Mouse (Mus musculus): ENCODE measurements around the gene Tub. TPM values are rescaled to one million over a fixed set of nuclear protein-coding genes. Genes with fewer than 3 reads are reported as not detected.

Gene Tub
- polyA plus RNA-seq (2014; fragmentation: Nextera tagmentation; extraction: Ambion mirVana) = 39.3 and 47.4 TPM in 2 replicates

- DNase-seq (peak; percentile 96), ATAC-seq (ENCODE audit: low FRiP score, low TSS enrichment) (peak; percentile 79)
- peak within 1 kb of the TSS; percentile 76 for H3K27ac ChIP-seq (replicated peaks; ENCODE audit: low read depth, low read length)
- under 1% methylated on average over 44 of the region's 44 CpGs for WGBS
- H3K36me3 ChIP-seq (ENCODE audit: control insufficient read depth, insufficient read depth, low read length) = peaks cover 4% of the 10 kb centered on the region; the same call in 1 of the 2 replicates
- H3K9ac ChIP-seq (replicated peaks; ENCODE audit: low read length) = peak within 1 kb of the TSS; percentile 68
- peaks cover 13% of the 10 kb centered on the region for H3K27me3 ChIP-seq (ENCODE audit: control insufficient read depth, insufficient read depth, low read length)
- no peaks in the 10 kb centered on the region for H3K9me3 ChIP-seq (ENCODE audit: control insufficient read depth, low read length)
- peak within 1 kb of the TSS; percentile 91 for H3K4me2 ChIP-seq (ENCODE audit: low read length)
- peak within 1 kb of the TSS; percentile 65 for H3K4me3 ChIP-seq (replicated peaks; ENCODE audit: low read depth, low read length)
- no peaks in the 10 kb centered on the region for H3K4me1 ChIP-seq (ENCODE audit: control insufficient read depth, insufficient read depth, low read length)
These were observed at the start of gene Tub for GRCm38 (mm10) chr7:108950312-108950761. Gene Tub, plus strand, starts transcription at chr7:108950338.

- no peak for ATAC-seq (ENCODE audit: low FRiP score, low TSS enrichment)
- no peaks in the 10 kb centered on the region for H3K27me3 ChIP-seq (ENCODE audit: control insufficient read depth, insufficient read depth, low read length)
- no peak overlapping the region for H3K27ac ChIP-seq (replicated peaks; ENCODE audit: low read depth, low read length)
- no peak overlapping the region for H3K4me3 ChIP-seq (replicated peaks; ENCODE audit: low read depth, low read length)
- H3K36me3 ChIP-seq (ENCODE audit: control insufficient read depth, insufficient read depth, low read length) = no peaks in the 10 kb centered on the region
- no peaks in the 10 kb centered on the region for H3K4me1 ChIP-seq (ENCODE audit: control insufficient read depth, insufficient read depth, low read length)
- no peak overlapping the region for H3K9ac ChIP-seq (replicated peaks; ENCODE audit: low read length)
- 87% methylated on average over 2 of the region's 2 CpGs for whole genome bisulfite sequencing
- DNase-seq = no peak
- no peak overlapping the region for H3K4me2 ChIP-seq (ENCODE audit: low read length)
- H3K9me3 ChIP-seq (ENCODE audit: control insufficient read depth, low read length) = no peaks in the 10 kb centered on the region
These were observed 46.2 kb upstream of the Tub start for GRCm38 (mm10) chr7:108903969-108904368.

DNA sequence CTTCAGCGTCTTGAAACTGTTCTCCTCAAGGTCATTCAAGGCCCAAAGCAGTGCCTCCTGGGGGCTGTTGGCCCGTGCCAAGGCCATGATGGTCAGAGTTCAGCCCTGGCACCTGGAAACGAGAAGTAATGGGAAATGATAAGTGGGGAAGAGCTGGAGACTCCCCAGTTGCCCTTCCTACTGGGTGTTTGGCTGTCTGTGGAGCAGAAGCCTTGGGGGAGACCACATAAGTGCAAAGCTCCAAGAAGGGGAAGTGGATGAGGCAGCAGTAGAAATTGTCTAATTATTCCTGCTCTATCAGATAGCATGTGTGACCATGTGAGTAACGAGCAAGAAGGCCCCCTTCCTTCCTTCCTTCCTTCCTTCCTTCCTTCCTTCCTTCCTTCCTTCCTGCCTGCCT is 23.1 kb upstream of the Tub start:
- Histone ChIP-seq H3K36me3 (ENCODE audit: control insufficient read depth, insufficient read depth, low read length) (no peaks in the 10 kb centered on the region), H3K4me2 (ENCODE audit: low read length) (no peak overlapping the region), H3K27ac (replicated peaks; ENCODE audit: low read depth, low read length) (no peak overlapping the region), H3K4me1 (ENCODE audit: control insufficient read depth, insufficient read depth, low read length) (no peaks in the 10 kb centered on the region), H3K9me3 (ENCODE audit: control insufficient read depth, low read length) (no peaks in the 10 kb centered on the region), H3K9ac (replicated peaks; ENCODE audit: low read length) (no peak overlapping the region), H3K4me3 (replicated peaks; ENCODE audit: low read depth, low read length) (no peak overlapping the region), H3K27me3 (ENCODE audit: control insufficient read depth, insufficient read depth, low read length) (no peaks in the 10 kb centered on the region)
- no peak for ATAC-seq (ENCODE audit: low FRiP score, low TSS enrichment)
- 74% methylated on average over 4 of the region's 4 CpGs for WGBS
- DNase-seq = no peak

- H3K9ac ChIP-seq (replicated peaks; ENCODE audit: low read length) = no peak overlapping the region
- H3K4me3 ChIP-seq (replicated peaks; ENCODE audit: low read depth, low read length) = no peak overlapping the region
- no peaks in the 10 kb centered on the region for H3K27me3 ChIP-seq (ENCODE audit: control insufficient read depth, insufficient read depth, low read length)
- H3K36me3 ChIP-seq (ENCODE audit: control insufficient read depth, insufficient read depth, low read length) = no peaks in the 10 kb centered on the region
- no peaks in the 10 kb centered on the region for H3K9me3 ChIP-seq (ENCODE audit: control insufficient read depth, low read length)
- no peak overlapping the region for H3K4me2 ChIP-seq (ENCODE audit: low read length)
- 84% methylated on average over 11 of the region's 11 CpGs for WGBS
- no peaks in the 10 kb centered on the region for H3K4me1 ChIP-seq (ENCODE audit: control insufficient read depth, insufficient read depth, low read length)
- DNase-seq (no peak), ATAC-seq (ENCODE audit: low FRiP score, low TSS enrichment) (no peak)
- no peak overlapping the region for H3K27ac ChIP-seq (replicated peaks; ENCODE audit: low read depth, low read length)
These were observed 21.6 kb upstream of the Tub start for GRCm38 (mm10) chr7:108928280-108929188.

- Histone ChIP-seq H3K27ac (replicated peaks; ENCODE audit: low read depth, low read length) (no peak within 1 kb of the TSS), H3K4me2 (ENCODE audit: low read length) (no peak within 1 kb of the TSS), H3K9ac (replicated peaks; ENCODE audit: low read length) (no peak within 1 kb of the TSS), H3K27me3 (ENCODE audit: control insufficient read depth, insufficient read depth, low read length) (no peaks in the 10 kb centered on the region), H3K9me3 (ENCODE audit: control insufficient read depth, low read length) (no peaks in the 10 kb centered on the region), H3K4me3 (replicated peaks; ENCODE audit: low read depth, low read length) (no peak within 1 kb of the TSS), H3K36me3 (ENCODE audit: control insufficient read depth, insufficient read depth, low read length) (no peaks in the 10 kb centered on the region), H3K4me1 (ENCODE audit: control insufficient read depth, insufficient read depth, low read length) (peaks cover under 1% of the 10 kb centered on the region; the same call in 1 of the 2 replicates)
- WGBS = 80% methylated on average over 6 of the region's 6 CpGs
- no peak for DNase-seq
- ATAC-seq (ENCODE audit: low FRiP score, low TSS enrichment) = no peak
These were observed 20.3 kb upstream of the Tub start, which contains the start of gene Nlrp10 for GRCm38 (mm10) chr7:108929726-108930393. Gene Nlrp10, minus strand, starts transcription at chr7:108930178.

DNA sequence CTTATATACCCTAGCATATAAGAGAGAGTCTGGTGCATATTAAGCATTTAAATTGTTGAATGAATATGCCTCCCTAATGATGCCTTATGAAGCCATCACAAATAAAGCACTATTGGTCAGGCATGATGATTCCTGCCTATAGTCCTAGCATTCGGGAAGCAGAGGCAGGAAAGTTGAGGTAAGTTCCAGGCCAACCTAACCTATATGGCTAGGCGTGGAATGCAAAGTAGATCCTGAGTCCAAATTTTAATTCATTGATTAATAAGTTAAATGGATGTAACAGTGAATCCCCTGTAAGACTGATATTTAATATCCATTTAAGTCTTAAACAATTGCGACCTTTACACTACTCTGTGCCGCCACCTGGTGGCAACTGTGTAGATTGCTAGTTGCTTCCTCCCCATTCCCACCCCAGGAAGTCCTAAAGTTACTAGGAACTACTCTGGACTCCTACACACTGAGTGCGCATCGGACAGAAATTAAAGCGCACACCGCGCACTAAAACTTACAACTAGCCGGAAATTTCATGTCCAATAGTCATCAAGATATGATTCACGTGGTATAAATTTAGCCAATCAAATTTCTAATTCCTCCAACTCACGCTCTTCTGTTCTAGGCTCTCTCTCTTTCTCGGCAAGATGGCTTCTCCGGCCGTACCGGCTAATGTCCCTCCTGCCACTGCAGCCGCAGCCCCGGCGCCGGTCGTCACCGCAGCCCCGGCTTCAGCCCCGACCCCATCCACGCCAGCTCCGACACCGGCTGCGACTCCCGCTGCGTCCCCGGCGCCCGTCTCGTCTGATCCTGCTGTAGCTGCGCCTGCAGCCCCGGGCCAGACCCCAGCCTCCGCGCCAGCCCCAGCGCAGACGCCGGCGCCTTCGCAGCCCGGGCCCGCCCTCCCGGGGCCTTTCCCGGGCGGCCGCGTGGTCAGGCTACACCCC is 16.1 kb upstream of the Tub start, which contains the start of gene Eif3f:
Eif3f (plus strand) TSS at position 624 of the 938 bp plus-strand sequence.
- ATAC-seq (ENCODE audit: low FRiP score, low TSS enrichment) = peak; percentile 96

GRCm38 (mm10) chr7:108934836-108935235 is 15.3 kb upstream of the Tub start:
- Histone ChIP-seq H3K4me3 (replicated peaks; ENCODE audit: low read depth, low read length) (peak overlapping the region; percentile 94), H3K27ac (replicated peaks; ENCODE audit: low read depth, low read length) (peak overlapping the region; percentile 81), H3K36me3 (ENCODE audit: control insufficient read depth, insufficient read depth, low read length) (peaks cover 27% of the 10 kb centered on the region), H3K4me2 (ENCODE audit: low read length) (peak overlapping the region; percentile 66), H3K9ac (replicated peaks; ENCODE audit: low read length) (peak overlapping the region; percentile 92), H3K27me3 (ENCODE audit: control insufficient read depth, insufficient read depth, low read length) (no peaks in the 10 kb centered on the region), H3K9me3 (ENCODE audit: control insufficient read depth, low read length) (no peaks in the 10 kb centered on the region), H3K4me1 (ENCODE audit: control insufficient read depth, insufficient read depth, low read length) (peaks cover 13% of the 10 kb centered on the region)
- WGBS = 7% methylated on average over 8 of the region's 8 CpGs
- DNase-seq (no peak), ATAC-seq (ENCODE audit: low FRiP score, low TSS enrichment) (no peak)

More for the DNA sequence above, 16.1 kb upstream of the Tub start, which contains the start of gene Eif3f:
- H3K27ac ChIP-seq (replicated peaks; ENCODE audit: low read depth, low read length) = peak within 1 kb of the TSS; percentile 81
- H3K4me3 ChIP-seq (replicated peaks; ENCODE audit: low read depth, low read length) = peak within 1 kb of the TSS; percentile 94
- 2% methylated on average over 50 of the region's 50 CpGs for WGBS
- H3K36me3 ChIP-seq (ENCODE audit: control insufficient read depth, insufficient read depth, low read length) = peaks cover 19% of the 10 kb centered on the region
- DNase-seq = peak; percentile 97
- H3K4me2 ChIP-seq (ENCODE audit: low read length) = peak within 1 kb of the TSS; percentile 66
- no peaks in the 10 kb centered on the region for H3K9me3 ChIP-seq (ENCODE audit: control insufficient read depth, low read length)
- no peaks in the 10 kb centered on the region for H3K27me3 ChIP-seq (ENCODE audit: control insufficient read depth, insufficient read depth, low read length)
- peak within 1 kb of the TSS; percentile 92 for H3K9ac ChIP-seq (replicated peaks; ENCODE audit: low read length)
- H3K4me1 ChIP-seq (ENCODE audit: control insufficient read depth, insufficient read depth, low read length) = peaks cover 13% of the 10 kb centered on the region

DNA sequence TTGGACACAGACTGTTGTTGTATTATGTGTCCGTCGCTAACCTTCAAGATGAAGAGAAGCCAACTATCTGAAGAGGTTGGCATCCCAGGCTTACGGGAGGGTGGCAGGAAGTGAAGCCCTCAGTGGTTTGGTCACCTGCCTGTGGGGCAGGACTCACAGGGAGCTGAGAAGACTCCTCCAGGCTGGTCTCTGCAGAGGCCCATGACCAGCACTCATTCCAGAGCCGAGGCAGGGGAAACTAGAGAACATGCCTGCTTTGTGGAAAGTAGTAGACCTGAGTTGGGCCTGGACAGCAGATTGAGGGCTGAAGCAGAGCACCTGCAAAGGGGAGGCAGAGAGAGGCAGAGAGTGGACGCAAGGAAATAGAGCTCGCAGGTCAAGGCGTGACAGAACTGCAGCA is 14.7 kb upstream of the Tub start:
- Histone ChIP-seq H3K9me3 (ENCODE audit: control insufficient read depth, low read length) (no peaks in the 10 kb centered on the region), H3K4me3 (replicated peaks; ENCODE audit: low read depth, low read length) (peak overlapping the region; percentile 94), H3K4me1 (ENCODE audit: control insufficient read depth, insufficient read depth, low read length) (peaks cover 13% of the 10 kb centered on the region), H3K36me3 (ENCODE audit: control insufficient read depth, insufficient read depth, low read length) (peaks cover 32% of the 10 kb centered on the region), H3K27ac (replicated peaks; ENCODE audit: low read depth, low read length) (no peak overlapping the region), H3K4me2 (ENCODE audit: low read length) (peak overlapping the region; percentile 66), H3K27me3 (ENCODE audit: control insufficient read depth, insufficient read depth, low read length) (no peaks in the 10 kb centered on the region), H3K9ac (replicated peaks; ENCODE audit: low read length) (no peak overlapping the region; the same call in 1 of the 2 replicates)
- DNase-seq (no peak), ATAC-seq (ENCODE audit: low FRiP score, low TSS enrichment) (no peak)
- WGBS = 92% methylated on average over 7 of the region's 7 CpGs
